Mouse (Mus musculus): ENCODE measurements at regions not wholly inside any gene's neighbourhood (a gene's known extent, or its start where the extent isn't known, plus 50 kb on each side); places are given as distances from the start of the nearest gene placed in this dataset.

DNA sequence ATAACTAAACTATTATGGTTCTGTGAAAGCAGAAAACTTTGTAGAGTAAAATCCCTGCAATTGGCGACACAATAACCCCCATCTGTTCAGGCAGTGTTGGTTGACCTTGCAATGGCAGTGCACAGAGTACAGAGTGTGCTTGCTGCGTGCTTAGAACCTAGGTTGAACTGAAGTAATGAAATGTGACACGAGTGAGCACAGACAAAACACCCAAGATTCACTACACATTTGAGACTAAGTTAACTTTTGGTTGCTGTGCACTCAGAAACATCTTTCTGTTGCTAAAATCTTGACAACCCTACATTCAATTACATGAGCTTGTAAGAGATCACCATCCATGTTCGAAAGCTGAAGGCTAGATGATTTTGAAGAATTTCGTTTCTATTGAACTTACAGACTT, 97.3 kb downstream of the Gm12689 start:
- TF ChIP-seq POLR2A (IDR thresholded peaks at IDR 0.05; ENCODE audit: low read depth, low read length), result no peak
- no peak for TF ChIP-seq CTCF (IDR thresholded peaks at IDR 0.05; ENCODE audit: borderline replicate concordance, insufficient read depth, low read length)
- no peaks in the 10 kb centered on the region for H3K4me1 ChIP-seq (ENCODE audit: control insufficient read depth, insufficient read depth, low read length)

DNA sequence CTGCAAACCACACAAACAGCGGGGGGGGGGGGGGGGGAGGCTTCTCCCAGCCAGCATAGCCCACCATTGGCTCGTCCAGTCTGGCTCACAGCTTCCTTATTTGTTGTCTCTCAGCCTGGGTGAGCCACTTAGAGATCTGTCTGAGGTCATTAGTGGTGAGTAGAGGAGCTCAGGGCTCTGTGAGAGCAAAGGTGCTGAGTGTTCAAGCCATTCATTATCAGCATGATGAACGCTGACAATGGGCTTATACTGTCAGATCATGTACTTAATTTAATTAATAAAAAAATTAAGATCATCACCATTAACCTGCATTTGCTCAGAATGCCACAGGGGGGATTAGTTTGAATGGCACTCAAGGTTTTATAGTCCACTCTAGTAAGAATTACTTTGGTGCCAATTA, 98.5 kb downstream of the Gm12689 start:
- no peak overlapping the region for H3K27ac ChIP-seq (ENCODE audit: insufficient read depth, low read length)
- no peaks in the 10 kb centered on the region for H3K4me1 ChIP-seq (ENCODE audit: control insufficient read depth, insufficient read depth, low read length)
- no peak for TF ChIP-seq POLR2A (IDR thresholded peaks at IDR 0.05; ENCODE audit: low read depth, low read length)
- TF ChIP-seq CTCF (IDR thresholded peaks at IDR 0.05; ENCODE audit: borderline replicate concordance, insufficient read depth, low read length), result no peak

More for the DNA sequence above, 97.3 kb downstream of the Gm12689 start:
- H3K27ac ChIP-seq (ENCODE audit: insufficient read depth, low read length), result no peak overlapping the region
- no peak overlapping the region for H3K4me3 ChIP-seq (ENCODE audit: insufficient read depth, low read length)

GRCm38 (mm10) chr4:99407466-99407865, 111.8 kb downstream of the Gm12689 start:
- Histone ChIP-seq H3K4me1 (ENCODE audit: control insufficient read depth, insufficient read depth, low read length) (no peaks in the 10 kb centered on the region), H3K4me3 (ENCODE audit: insufficient read depth, low read length) (no peak overlapping the region), H3K27ac (ENCODE audit: insufficient read depth, low read length) (no peak overlapping the region)
- TF ChIP-seq CTCF (IDR thresholded peaks at IDR 0.05; ENCODE audit: borderline replicate concordance, insufficient read depth, low read length), result no peak
- no peak for TF ChIP-seq POLR2A (IDR thresholded peaks at IDR 0.05; ENCODE audit: low read depth, low read length)

More for the DNA sequence above, 98.5 kb downstream of the Gm12689 start:
- H3K4me3 ChIP-seq (ENCODE audit: insufficient read depth, low read length), result no peak overlapping the region

GRCm38 (mm10) chr4:99423449-99423848, 127.7 kb downstream of the Gm12689 start:
- Histone ChIP-seq H3K27ac (ENCODE audit: insufficient read depth, low read length) (no peak overlapping the region), H3K4me3 (ENCODE audit: insufficient read depth, low read length) (no peak overlapping the region), H3K4me1 (ENCODE audit: control insufficient read depth, insufficient read depth, low read length) (no peaks in the 10 kb centered on the region)
- TF ChIP-seq POLR2A (IDR thresholded peaks at IDR 0.05; ENCODE audit: low read depth, low read length), result no peak
- no peak for TF ChIP-seq CTCF (IDR thresholded peaks at IDR 0.05; ENCODE audit: borderline replicate concordance, insufficient read depth, low read length)

DNA sequence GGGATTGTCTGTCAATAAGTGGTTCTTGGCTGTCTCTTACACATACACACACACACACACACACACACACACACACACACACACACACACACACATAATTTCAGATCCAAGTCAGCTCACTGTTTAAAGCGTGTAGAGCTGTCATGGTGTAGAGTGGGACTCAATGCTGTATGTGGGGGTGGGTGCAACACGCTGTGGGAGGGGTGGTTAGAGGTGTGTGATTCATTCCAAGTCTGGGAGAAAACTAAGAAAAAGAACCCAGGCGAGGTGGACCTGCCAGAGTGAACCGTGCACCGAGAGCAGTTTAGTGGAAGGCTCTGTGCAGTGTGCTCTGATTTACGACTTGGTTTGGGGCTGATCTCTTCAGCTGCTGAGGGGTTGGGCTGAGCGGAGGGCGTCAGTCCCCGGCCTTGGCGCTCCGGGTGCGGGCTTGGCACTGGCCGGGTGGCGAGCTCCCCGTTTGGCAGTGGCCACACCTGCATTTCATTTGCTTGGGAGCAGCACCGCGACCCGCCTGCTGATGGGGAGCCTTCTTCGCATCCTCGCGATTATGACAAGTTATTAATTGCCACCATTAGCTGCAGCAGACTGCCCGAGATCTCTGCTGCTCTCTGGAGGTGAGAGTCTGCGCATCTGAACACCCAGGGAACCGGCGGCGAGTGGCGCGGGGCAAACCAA, 149.5 kb downstream of the Gm12689 start:
- no peaks in the 10 kb centered on the region for H3K4me1 ChIP-seq (ENCODE audit: control insufficient read depth, insufficient read depth, low read length)
- H3K4me3 ChIP-seq (ENCODE audit: insufficient read depth, low read length), result no peak overlapping the region
- no peak overlapping the region for H3K27ac ChIP-seq (ENCODE audit: insufficient read depth, low read length)
- TF ChIP-seq POLR2A (IDR thresholded peaks at IDR 0.05; ENCODE audit: low read depth, low read length) (no peak), CTCF (IDR thresholded peaks at IDR 0.05; ENCODE audit: borderline replicate concordance, insufficient read depth, low read length) (no peak)

DNA sequence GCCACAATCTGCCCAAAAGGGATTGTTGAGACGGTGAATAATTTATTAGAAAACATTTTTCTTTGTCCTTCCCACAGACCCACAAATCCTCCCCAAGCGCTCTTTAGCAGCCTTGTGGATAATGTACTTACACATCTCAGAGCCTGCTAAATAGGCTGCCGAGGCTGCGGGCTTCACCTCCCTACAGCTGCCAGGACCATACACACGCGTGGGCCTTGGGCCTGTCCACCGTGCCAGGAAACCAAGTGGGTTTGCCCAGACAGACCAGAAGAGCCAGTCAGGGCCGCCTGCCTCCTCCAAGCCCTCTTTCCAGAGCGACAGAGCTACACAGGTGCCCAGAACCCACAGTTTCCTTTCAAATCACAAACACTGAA, 150.0 kb downstream of the Gm12689 start:
- Histone ChIP-seq H3K4me3 (ENCODE audit: insufficient read depth, low read length) (no peak overlapping the region), H3K4me1 (ENCODE audit: control insufficient read depth, insufficient read depth, low read length) (no peaks in the 10 kb centered on the region), H3K27ac (ENCODE audit: insufficient read depth, low read length) (no peak overlapping the region)
- TF ChIP-seq POLR2A (IDR thresholded peaks at IDR 0.05; ENCODE audit: low read depth, low read length), result no peak

GRCm38 (mm10) chr4:99458984-99459383, 163.3 kb downstream of the Gm12689 start:
- H3K4me3 ChIP-seq (ENCODE audit: insufficient read depth, low read length), result no peak overlapping the region
- TF ChIP-seq CTCF (IDR thresholded peaks at IDR 0.05; ENCODE audit: borderline replicate concordance, insufficient read depth, low read length), result no peak
- no peak for TF ChIP-seq POLR2A (IDR thresholded peaks at IDR 0.05; ENCODE audit: low read depth, low read length)
- H3K4me1 ChIP-seq (ENCODE audit: control insufficient read depth, insufficient read depth, low read length), result no peaks in the 10 kb centered on the region
- no peak overlapping the region for H3K27ac ChIP-seq (ENCODE audit: insufficient read depth, low read length)

DNA sequence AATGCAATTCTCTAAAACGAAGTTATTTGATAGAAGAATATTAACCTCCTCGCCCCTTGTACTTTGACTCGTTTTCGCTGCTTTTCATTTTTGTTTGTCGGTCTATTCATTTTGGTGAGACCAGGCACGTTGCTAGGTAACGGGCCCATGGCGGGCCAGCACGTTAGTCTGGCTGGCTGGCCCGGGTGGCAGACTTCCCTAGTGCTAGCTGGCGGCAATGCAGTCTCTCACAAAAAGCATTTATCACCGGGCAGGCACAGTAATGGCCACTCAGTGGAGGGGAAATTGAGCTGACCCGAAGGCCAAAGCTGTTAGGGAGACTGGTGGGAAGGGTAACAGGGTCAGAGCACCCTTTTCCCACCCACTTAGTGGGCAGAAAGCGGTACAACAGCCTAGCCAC, 163.7 kb downstream of the Gm12689 start:
- no peak for TF ChIP-seq POLR2A (IDR thresholded peaks at IDR 0.05; ENCODE audit: low read depth, low read length)
- no peak for TF ChIP-seq CTCF (IDR thresholded peaks at IDR 0.05; ENCODE audit: borderline replicate concordance, insufficient read depth, low read length)
- Histone ChIP-seq H3K27ac (ENCODE audit: insufficient read depth, low read length) (no peak overlapping the region), H3K4me1 (ENCODE audit: control insufficient read depth, insufficient read depth, low read length) (no peaks in the 10 kb centered on the region), H3K4me3 (ENCODE audit: insufficient read depth, low read length) (no peak overlapping the region)

DNA sequence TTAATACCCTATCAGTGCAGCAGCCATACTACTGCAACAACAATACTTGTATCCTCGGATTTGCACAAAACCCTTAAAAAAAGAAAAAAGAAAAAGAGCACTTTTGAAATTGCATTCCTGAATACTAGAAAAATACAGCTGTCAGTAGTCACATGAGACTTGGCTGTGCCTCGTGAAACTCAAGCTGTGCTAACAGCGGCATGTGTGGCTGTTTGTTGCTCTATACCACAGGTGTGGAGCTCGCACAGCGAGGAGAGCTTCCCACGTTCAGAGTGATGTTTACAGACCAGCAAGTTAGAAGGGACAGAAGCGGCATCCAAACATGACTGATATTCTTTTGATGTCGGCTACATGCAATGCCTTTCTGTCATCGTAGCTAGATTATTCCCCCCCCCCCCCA, 169.8 kb downstream of the Gm12689 start:
- Histone ChIP-seq H3K27ac (ENCODE audit: insufficient read depth, low read length) (no peak overlapping the region), H3K4me1 (ENCODE audit: control insufficient read depth, insufficient read depth, low read length) (no peaks in the 10 kb centered on the region), H3K4me3 (ENCODE audit: insufficient read depth, low read length) (no peak overlapping the region)
- no peak for TF ChIP-seq POLR2A (IDR thresholded peaks at IDR 0.05; ENCODE audit: low read depth, low read length)
- no peak for TF ChIP-seq CTCF (IDR thresholded peaks at IDR 0.05; ENCODE audit: borderline replicate concordance, insufficient read depth, low read length)

DNA sequence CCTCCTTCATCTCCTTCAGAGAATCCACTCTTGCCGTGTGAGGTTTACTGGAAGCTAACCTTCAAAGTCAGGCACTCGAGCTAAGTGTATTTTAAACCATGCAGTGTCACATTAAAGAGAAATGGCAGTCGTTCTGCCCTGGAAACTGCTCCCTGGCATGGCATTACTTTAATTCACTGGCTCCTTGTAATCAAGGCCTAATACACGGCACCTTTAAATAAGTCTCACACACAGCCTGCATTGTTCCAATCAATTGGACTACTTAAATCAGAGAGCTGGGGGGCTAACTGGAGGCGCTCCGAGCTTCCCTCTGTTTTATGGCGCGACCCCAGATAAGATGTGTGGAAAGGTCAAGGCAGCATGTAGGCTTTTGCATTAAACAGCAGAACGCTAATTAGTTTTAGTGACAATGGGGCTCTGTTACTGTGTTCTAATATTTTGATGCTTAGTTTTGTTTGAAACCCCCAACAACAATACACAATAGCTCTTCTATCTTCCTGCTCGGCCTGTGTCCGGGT, 180.1 kb downstream of the Gm12689 start:
- Histone ChIP-seq H3K4me3 (ENCODE audit: insufficient read depth, low read length) (no peak overlapping the region), H3K27ac (ENCODE audit: insufficient read depth, low read length) (no peak overlapping the region), H3K4me1 (ENCODE audit: control insufficient read depth, insufficient read depth, low read length) (no peaks in the 10 kb centered on the region)
- TF ChIP-seq CTCF (IDR thresholded peaks at IDR 0.05; ENCODE audit: borderline replicate concordance, insufficient read depth, low read length), result no peak
- no peak for TF ChIP-seq POLR2A (IDR thresholded peaks at IDR 0.05; ENCODE audit: low read depth, low read length)

Data from embryonic fibroblast, embryonic 13.5 days (primary cell).